Mouse (Mus musculus): ENCODE data around the gene Prkch. TPM values are rescaled to one million over a fixed set of nuclear protein-coding genes. Genes with fewer than 3 reads are reported as not detected.

Prkch gene
- total RNA-seq, 1 experiment from 2014 or later, result 15.9 TPM

GRCm38 (mm10) chr12:73704382-73704781, 119.8 kb downstream of the Prkch start:
- ATAC-seq (replicated peaks; ENCODE audit: low read depth, poor library complexity, severe bottlenecking), result no peak

- no peak; the same call in 1 of the 2 replicates for ATAC-seq (replicated peaks; ENCODE audit: low read depth, poor library complexity, severe bottlenecking)
Measured at GRCm38 (mm10) chr12:73705097-73705690, 120.6 kb downstream of the Prkch start.

- ATAC-seq (replicated peaks; ENCODE audit: low read depth, poor library complexity, severe bottlenecking), result no peak
Measured at GRCm38 (mm10) chr12:73708498-73708897, 123.9 kb downstream of the Prkch start.

GRCm38 (mm10) chr12:73708920-73709319, 124.3 kb downstream of the Prkch start:
- peak; percentile 24; the same call in 1 of the 2 replicates for ATAC-seq (replicated peaks; ENCODE audit: low read depth, poor library complexity, severe bottlenecking)

GRCm38 (mm10) chr12:73710846-73711245, 126.2 kb downstream of the Prkch start:
- no peak for ATAC-seq (replicated peaks; ENCODE audit: low read depth, poor library complexity, severe bottlenecking)

GRCm38 (mm10) chr12:73712122-73712521, 127.5 kb downstream of the Prkch start:
- ATAC-seq (replicated peaks; ENCODE audit: low read depth, poor library complexity, severe bottlenecking), result no peak

- ATAC-seq (replicated peaks; ENCODE audit: low read depth, poor library complexity, severe bottlenecking), result no peak
Measured at GRCm38 (mm10) chr12:73714589-73714988, 130.0 kb downstream of the Prkch start.

GRCm38 (mm10) chr12:73715331-73715730, 130.7 kb downstream of the Prkch start:
- ATAC-seq (replicated peaks; ENCODE audit: low read depth, poor library complexity, severe bottlenecking), result no peak

- peak; percentile 84 for ATAC-seq (replicated peaks; ENCODE audit: low read depth, poor library complexity, severe bottlenecking)
Measured at GRCm38 (mm10) chr12:73715954-73716731, 131.5 kb downstream of the Prkch start.

- ATAC-seq (replicated peaks; ENCODE audit: low read depth, poor library complexity, severe bottlenecking), result no peak
Measured at GRCm38 (mm10) chr12:73718036-73718435, 133.4 kb downstream of the Prkch start.

GRCm38 (mm10) chr12:73719816-73720215, 135.2 kb downstream of the Prkch start:
- ATAC-seq (replicated peaks; ENCODE audit: low read depth, poor library complexity, severe bottlenecking), result no peak

- peak; percentile 46; the same call in 1 of the 2 replicates for ATAC-seq (replicated peaks; ENCODE audit: low read depth, poor library complexity, severe bottlenecking)
Measured at GRCm38 (mm10) chr12:73720466-73720865, 135.9 kb downstream of the Prkch start.

GRCm38 (mm10) chr12:73722060-73722459, 137.5 kb downstream of the Prkch start:
- no peak for ATAC-seq (replicated peaks; ENCODE audit: low read depth, poor library complexity, severe bottlenecking)

- ATAC-seq (replicated peaks; ENCODE audit: low read depth, poor library complexity, severe bottlenecking), result no peak
Measured at GRCm38 (mm10) chr12:73723067-73723466, 138.5 kb downstream of the Prkch start.

- no peak for ATAC-seq (replicated peaks; ENCODE audit: low read depth, poor library complexity, severe bottlenecking)
Measured at GRCm38 (mm10) chr12:73723887-73724286, 139.3 kb downstream of the Prkch start.

- no peak for ATAC-seq (replicated peaks; ENCODE audit: low read depth, poor library complexity, severe bottlenecking)
Measured at GRCm38 (mm10) chr12:73725825-73726604, 141.4 kb downstream of the Prkch start.

GRCm38 (mm10) chr12:73727046-73727445, 142.4 kb downstream of the Prkch start:
- no peak for ATAC-seq (replicated peaks; ENCODE audit: low read depth, poor library complexity, severe bottlenecking)

- ATAC-seq (replicated peaks; ENCODE audit: low read depth, poor library complexity, severe bottlenecking), result no peak
Measured at GRCm38 (mm10) chr12:73730603-73731002, 146.0 kb downstream of the Prkch start.

- ATAC-seq (replicated peaks; ENCODE audit: low read depth, poor library complexity, severe bottlenecking), result no peak
Measured at GRCm38 (mm10) chr12:73731093-73731492, 146.5 kb downstream of the Prkch start.

- no peak for ATAC-seq (replicated peaks; ENCODE audit: low read depth, poor library complexity, severe bottlenecking)
Measured at GRCm38 (mm10) chr12:73731848-73732540, 147.4 kb downstream of the Prkch start.
